Mouse (Mus musculus) testis, adult 2 months (tissue): ENCODE results near the gene Scyl1.

Experiments
- CTCF ChIP-seq: fragments of 200-500 bp; IDR thresholded peaks from 2 replicates; pipeline ENCODE4 v1.5.1; 2012; ENCODE audit warnings: low read depth, mild to moderate bottlenecking, inconsistent platforms, low read length, moderate library complexity; ENCODE audit not compliant: control insufficient read depth, insufficient read depth, insufficient replicate concordance
- POLR2A ChIP-seq: fragments of 200-500 bp; IDR thresholded peaks from 2 replicates; pipeline ENCODE4 v1.6.1; 2012; ENCODE audit warnings: low read depth, mild to moderate bottlenecking, inconsistent platforms, low read length, moderate library complexity; ENCODE audit not compliant: control insufficient read depth

- TF ChIP-seq CTCF = no peak
- no peak for TF ChIP-seq POLR2A
These were observed 46.1 kb downstream of the Scyl1 start for GRCm38 (mm10) chr19:5725029-5725707.
